Mouse (Mus musculus) stomach, embryonic 16.5 days (tissue): ENCODE data around the gene Epb41l1. TPM values are rescaled to one million over a fixed set of nuclear protein-coding genes. Genes with fewer than 3 reads are reported as not detected.

Experiments used
- ATAC-seq: fragments of 200-750 bp; cut with Nextera tagmentation; 2 replicates; pipeline ENCODE4 v1.8.0; 2017; ENCODE audit warnings: moderate number of reproducible peaks, moderate TSS enrichment; ENCODE audit not compliant: insufficient read depth, low FRiP score
- H3K27ac ChIP-seq: fragments of 300-500 bp; sonication (generic); 2 replicates; pipeline ENCODE4 v1.5.1; 2014; ENCODE audit warnings: low read length
- H3K27me3 ChIP-seq: fragments of 300-500 bp; sonication (generic); 2 replicates; pipeline ENCODE4 v1.6.1; 2014; ENCODE audit warnings: low read length, control low read depth, mixed read lengths; ENCODE audit not compliant: control insufficient read depth, insufficient read depth
- H3K36me3 ChIP-seq: fragments of 300-500 bp; sonication (generic); 2 replicates; pipeline ENCODE4 v1.6.1; 2014; ENCODE audit warnings: low read length; ENCODE audit not compliant: control insufficient read depth, insufficient read depth
- H3K4me1 ChIP-seq: fragments of 300-500 bp; sonication (generic); 2 replicates; pipeline ENCODE4 v1.6.1; 2014; ENCODE audit warnings: low read length, control low read depth, mixed read lengths; ENCODE audit not compliant: control insufficient read depth, insufficient read depth
- H3K4me2 ChIP-seq: fragments of 300-500 bp; sonication (generic); 2 replicates; pipeline ENCODE4 v1.6.1; 2014; ENCODE audit warnings: low read depth, low read length, mixed read lengths
- H3K4me3 ChIP-seq: fragments of 300-500 bp; sonication (generic); replicated peaks from 2 replicates; pipeline ENCODE4 v1.5.1; 2014; ENCODE audit warnings: mild to moderate bottlenecking, low read length
- H3K9ac ChIP-seq: fragments of 300-500 bp; sonication (generic); 2 replicates; pipeline ENCODE4 v1.6.1; 2014; ENCODE audit warnings: low read length
- H3K9me3 ChIP-seq: fragments of 300-500 bp; sonication (generic); replicated peaks from 2 replicates; pipeline ENCODE4 v1.6.1; 2016; ENCODE audit warnings: low read length, control low read depth; ENCODE audit not compliant: control insufficient read depth
- WGBS: fragments of 180-500 bp; shearing (Covaris S2); extraction: QIAGEN DNeasy Blood & Tissue Kit; methylation state at CpG from one replicate; pipeline ENCODE4 v1.1.7; 2014; 5-methylcytosine and 5-hydroxymethylcytosine counted together
- polyA plus RNA-seq: library from polyadenylated mRNA; unstranded; fragments of >200 nt; fragmentation: Nextera tagmentation; extraction: Ambion mirVana; gene quantifications from 2 replicates; pipeline ENCODE4 v1.2.1, GENCODE M21; 2015

Epb41l1 gene
- polyA plus RNA-seq, 1 experiment from 2014 or later = 3.1 TPM

DNA sequence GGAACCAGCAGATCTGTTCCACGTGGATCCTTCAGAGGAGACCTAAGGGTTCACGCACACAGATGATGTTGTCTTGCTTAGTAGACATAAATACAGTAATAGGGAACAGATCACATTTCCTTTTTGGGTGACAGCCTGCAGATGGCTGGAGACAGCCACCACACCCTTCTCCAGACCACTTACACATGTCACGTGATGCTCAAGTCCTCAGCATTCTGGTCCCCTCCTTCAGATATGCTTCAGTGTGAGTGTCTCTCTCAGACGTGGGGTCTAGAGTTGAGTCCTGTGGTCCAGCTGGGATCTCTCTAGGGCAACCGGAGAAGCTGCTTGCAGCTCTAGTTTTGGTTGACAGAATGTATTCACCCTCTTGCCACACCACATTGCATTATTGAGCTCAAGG lies 2.2 kb upstream of the Epb41l1 start:
- 67% methylated on average over 5 of the region's 5 CpGs for WGBS

DNA sequence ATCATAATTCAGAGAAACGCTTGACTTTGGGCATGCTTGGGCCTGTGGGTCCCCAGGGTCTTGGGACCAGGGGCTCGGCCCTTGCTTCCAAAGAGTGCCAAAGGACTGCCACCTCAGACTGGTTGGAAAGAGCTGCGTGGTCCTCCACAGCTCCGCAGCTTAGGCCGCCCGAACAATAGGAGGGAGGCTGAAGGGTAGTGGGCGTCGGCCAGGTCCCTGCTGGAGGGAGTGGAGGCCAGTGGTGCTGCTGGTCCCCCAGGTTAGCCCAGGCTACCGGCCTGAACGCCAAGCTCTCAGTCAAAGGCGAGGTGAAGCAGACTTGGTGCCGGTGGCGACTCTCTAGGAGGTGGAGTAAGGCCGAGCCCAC lies 399 bp upstream of the Epb41l1 start:
- WGBS = 19% methylated on average over 14 of the region's 14 CpGs

More for the DNA sequence above, 2.2 kb upstream of the Epb41l1 start:
- Histone ChIP-seq H3K36me3 (no peaks in the 10 kb centered on the region), H3K27me3 (0 out of 2 replicates have a peak, but pooled peaks cover 6% of the 10 kb centered on the region), H3K4me2 (no peak overlapping the region), H3K9me3 (no peaks in the 10 kb centered on the region), H3K4me1 (peaks cover 9% of the 10 kb centered on the region; the same call in 1 of the 2 replicates), H3K27ac (no peak overlapping the region), H3K9ac (no peak overlapping the region), H3K4me3 (no peak overlapping the region)
- no peak for ATAC-seq

GRCm38 (mm10) chr2:156421381-156422110 lies 837 bp downstream of the Epb41l1 start:
- H3K27me3 ChIP-seq = 0 out of 2 replicates have a peak, but pooled peaks cover 6% of the 10 kb centered on the region
- H3K9ac ChIP-seq = peak overlapping the region; percentile 79
- peak overlapping the region; percentile 68 for H3K4me3 ChIP-seq
- H3K9me3 ChIP-seq = no peaks in the 10 kb centered on the region
- peak overlapping the region; percentile 60 for H3K27ac ChIP-seq
- peak overlapping the region; percentile 81 for H3K4me2 ChIP-seq
- H3K4me1 ChIP-seq = peaks cover 13% of the 10 kb centered on the region
- under 1% methylated on average over 36 of the region's 36 CpGs for WGBS
- peak; percentile 54 for ATAC-seq
- no peaks in the 10 kb centered on the region for H3K36me3 ChIP-seq

More for the DNA sequence above, 399 bp upstream of the Epb41l1 start:
- Histone ChIP-seq H3K27me3 (0 out of 2 replicates have a peak, but pooled peaks cover 6% of the 10 kb centered on the region), H3K36me3 (no peaks in the 10 kb centered on the region), H3K4me2 (peak overlapping the region; percentile 81), H3K9ac (peak overlapping the region; percentile 79), H3K9me3 (no peaks in the 10 kb centered on the region), H3K27ac (peak overlapping the region; percentile 60; the same call in 1 of the 2 replicates), H3K4me1 (peaks cover 10% of the 10 kb centered on the region), H3K4me3 (peak overlapping the region; percentile 68)
- ATAC-seq = peak; percentile 7; the same call in 1 of the 2 replicates

DNA sequence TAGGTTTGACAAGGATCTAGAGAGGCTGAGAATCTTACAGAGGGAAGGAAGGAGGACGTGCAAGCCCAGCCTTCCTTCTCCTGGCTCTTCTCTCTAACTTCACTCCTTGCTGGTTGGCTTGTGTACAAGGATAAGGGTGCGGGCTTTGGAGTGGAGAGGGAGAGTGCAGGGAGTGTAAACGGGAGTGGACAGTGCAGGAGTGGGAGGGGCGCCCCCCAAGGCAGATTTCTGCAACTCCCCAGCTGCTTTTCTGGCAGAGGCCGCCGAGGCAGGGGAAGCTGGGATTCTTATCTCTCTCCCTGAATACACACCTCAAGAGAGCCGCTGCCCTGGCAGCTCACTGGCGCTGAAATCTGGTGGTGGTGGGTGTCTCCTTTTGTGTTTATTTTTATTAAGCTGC lies 1.9 kb downstream of the Epb41l1 start:
- no peak overlapping the region for H3K4me3 ChIP-seq
- peaks cover 13% of the 10 kb centered on the region for H3K4me1 ChIP-seq
- no peak overlapping the region for H3K9ac ChIP-seq
- H3K9me3 ChIP-seq = no peaks in the 10 kb centered on the region
- 0 out of 2 replicates have a peak, but pooled peaks cover 6% of the 10 kb centered on the region for H3K27me3 ChIP-seq
- peak overlapping the region; percentile 81 for H3K4me2 ChIP-seq
- ATAC-seq = no peak
- H3K36me3 ChIP-seq = no peaks in the 10 kb centered on the region
- 4% methylated on average over 8 of the region's 8 CpGs for WGBS
- no peak overlapping the region for H3K27ac ChIP-seq

DNA sequence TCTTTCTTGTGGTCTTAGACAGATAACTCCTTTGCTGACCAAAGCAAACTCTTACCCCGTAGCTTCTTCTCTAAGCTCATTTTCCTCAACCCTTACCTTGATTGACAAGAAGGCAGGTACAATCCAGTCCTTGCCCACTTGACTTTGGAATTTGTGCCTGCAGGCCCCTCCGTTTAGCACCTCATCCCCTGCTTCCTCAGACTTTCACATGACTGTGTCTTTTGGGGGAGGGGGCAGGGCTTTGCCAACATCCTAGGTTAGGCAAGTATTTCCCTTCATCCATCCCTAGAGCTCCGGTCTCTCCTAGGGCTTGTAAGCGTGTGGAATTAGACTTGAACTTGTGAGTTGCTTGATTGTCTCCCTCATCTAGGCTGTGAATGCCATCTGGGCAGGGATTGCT lies 3.0 kb downstream of the Epb41l1 start:
- H3K36me3 ChIP-seq = no peaks in the 10 kb centered on the region
- H3K4me1 ChIP-seq = peaks cover 13% of the 10 kb centered on the region
- H3K9me3 ChIP-seq = no peaks in the 10 kb centered on the region
- ATAC-seq = no peak
- H3K27ac ChIP-seq = no peak overlapping the region
- no peak overlapping the region for H3K9ac ChIP-seq
- 76% methylated on average over 4 of the region's 4 CpGs for WGBS
- H3K27me3 ChIP-seq = 0 out of 2 replicates have a peak, but pooled peaks cover 6% of the 10 kb centered on the region
- H3K4me2 ChIP-seq = no peak overlapping the region
- no peak overlapping the region for H3K4me3 ChIP-seq

GRCm38 (mm10) chr2:156425618-156426017 lies 4.9 kb downstream of the Epb41l1 start:
- Histone ChIP-seq H3K4me3 (no peak overlapping the region), H3K9me3 (no peaks in the 10 kb centered on the region), H3K9ac (peak overlapping the region; percentile 37; the same call in 1 of the 2 replicates), H3K4me1 (peaks cover 18% of the 10 kb centered on the region), H3K36me3 (no peaks in the 10 kb centered on the region), H3K4me2 (no peak overlapping the region), H3K27ac (peak overlapping the region; percentile 34; the same call in 1 of the 2 replicates), H3K27me3 (0 out of 2 replicates have a peak, but pooled peaks cover 4% of the 10 kb centered on the region)
- WGBS = 49% methylated on average over 2 of the region's 2 CpGs
- no peak for ATAC-seq

GRCm38 (mm10) chr2:156426151-156426550 lies 5.4 kb downstream of the Epb41l1 start:
- no peak overlapping the region for H3K4me2 ChIP-seq
- H3K9me3 ChIP-seq = no peaks in the 10 kb centered on the region
- no peak overlapping the region for H3K4me3 ChIP-seq
- no peaks in the 10 kb centered on the region for H3K36me3 ChIP-seq
- 53% methylated on average over 4 of the region's 4 CpGs for WGBS
- peaks cover 18% of the 10 kb centered on the region for H3K4me1 ChIP-seq
- 0 out of 2 replicates have a peak, but pooled peaks cover 4% of the 10 kb centered on the region for H3K27me3 ChIP-seq
- no peak overlapping the region for H3K9ac ChIP-seq
- no peak for ATAC-seq
- H3K27ac ChIP-seq = no peak overlapping the region

DNA sequence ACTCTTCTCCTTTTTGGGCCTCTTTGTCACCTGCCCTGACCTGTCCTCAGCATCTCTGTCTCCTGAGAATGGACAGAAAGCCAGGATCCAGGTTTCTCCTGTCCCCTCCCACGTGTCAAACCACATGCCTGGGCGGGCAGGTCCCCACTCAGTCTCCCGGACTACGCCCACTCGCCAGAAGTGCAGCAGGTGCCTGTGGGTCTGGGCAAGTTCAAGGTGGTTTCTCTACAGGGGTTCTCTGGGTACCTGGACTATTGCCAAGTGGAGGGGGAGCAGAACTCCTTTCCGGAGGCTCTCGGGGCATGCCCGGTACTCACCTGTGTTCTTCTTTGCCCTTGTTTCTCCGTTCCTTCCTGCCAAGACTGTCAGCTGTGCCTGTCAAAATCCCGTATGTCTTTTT lies 9.1 kb downstream of the Epb41l1 start:
- H3K9ac ChIP-seq = no peak overlapping the region
- H3K4me1 ChIP-seq = peaks cover 15% of the 10 kb centered on the region
- 57% methylated on average over 10 of the region's 10 CpGs for WGBS
- H3K27me3 ChIP-seq = no peaks in the 10 kb centered on the region
- no peak for ATAC-seq
- H3K9me3 ChIP-seq = no peaks in the 10 kb centered on the region
- no peak overlapping the region for H3K27ac ChIP-seq
- no peak overlapping the region for H3K4me3 ChIP-seq
- no peaks in the 10 kb centered on the region for H3K36me3 ChIP-seq
- H3K4me2 ChIP-seq = no peak overlapping the region

DNA sequence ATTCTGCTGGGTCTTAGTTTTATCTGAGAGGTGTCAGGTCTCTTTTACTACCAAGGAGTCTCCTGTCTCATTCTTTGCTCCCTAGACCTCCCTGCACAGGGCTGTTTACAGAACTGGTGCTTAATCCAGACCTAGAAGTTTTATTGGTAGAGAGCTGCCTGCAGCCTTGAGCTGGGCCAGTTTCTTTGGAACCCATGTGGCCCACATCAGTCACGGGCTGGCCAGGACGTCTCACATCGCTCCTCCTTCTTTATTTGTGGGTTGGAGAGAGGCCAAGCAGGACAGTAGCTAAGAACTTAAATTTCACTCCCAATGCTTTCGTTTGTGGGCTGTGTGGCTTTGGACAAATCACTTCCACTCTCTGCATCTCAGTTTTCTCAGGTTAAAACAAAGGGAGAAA lies 9.6 kb downstream of the Epb41l1 start:
- Histone ChIP-seq H3K4me2 (no peak overlapping the region), H3K9me3 (no peaks in the 10 kb centered on the region), H3K27me3 (no peaks in the 10 kb centered on the region), H3K4me3 (no peak overlapping the region), H3K36me3 (no peaks in the 10 kb centered on the region), H3K27ac (no peak overlapping the region), H3K4me1 (peaks cover 14% of the 10 kb centered on the region), H3K9ac (no peak overlapping the region)
- 25% methylated on average over 4 of the region's 4 CpGs for WGBS
- ATAC-seq = no peak
